Mouse (Mus musculus): ENCODE data around the gene Gm11549.

- TF ChIP-seq TAL1 (IDR thresholded peaks at IDR 0.05; ENCODE audit: low read length) (no peak), GATA1 (IDR thresholded peaks at IDR 0.05; ENCODE audit: low read length) (no peak)
These were observed 30.1 kb downstream of the Gm11549 start for GRCm38 (mm10) chr3:36491535-36491934.
